Mouse (Mus musculus): ENCODE measurements around the gene Tcf12.

Tcf12 gene

GRCm38 (mm10) chr9:71915871-71916661 is 195.6 kb downstream of the Tcf12 start:
- in situ Hi-C loops (cut with MboI, MseI), result no loop called here

- in situ Hi-C loops (cut with MboI, MseI), result no loop called here
Measured at GRCm38 (mm10) chr9:71906522-71906921, 205.1 kb downstream of the Tcf12 start.

GRCm38 (mm10) chr9:71898852-71899251 is 212.8 kb downstream of the Tcf12 start:
- in situ Hi-C loops (cut with MboI, MseI), result no loop called here

- in situ Hi-C loops (cut with MboI, MseI), result no loop called here
Measured at GRCm38 (mm10) chr9:71897399-71897798, 214.3 kb downstream of the Tcf12 start.

- in situ Hi-C loops (cut with MboI, MseI), result no loop called here
Measured at GRCm38 (mm10) chr9:71895931-71896724, 215.5 kb downstream of the Tcf12 start.

GRCm38 (mm10) chr9:71895291-71895690 is 216.4 kb downstream of the Tcf12 start:
- in situ Hi-C loops (cut with MboI, MseI), result no loop called here

GRCm38 (mm10) chr9:71894943-71895286 is 216.8 kb downstream of the Tcf12 start:
- in situ Hi-C loops (cut with MboI, MseI), result no loop called here

- in situ Hi-C loops (cut with MboI, MseI), result no loop called here
Measured at GRCm38 (mm10) chr9:71894246-71894942, 217.3 kb downstream of the Tcf12 start.

GRCm38 (mm10) chr9:71888450-71888849 is 223.2 kb downstream of the Tcf12 start:
- in situ Hi-C loops (cut with MboI, MseI), result no loop called here

GRCm38 (mm10) chr9:71880629-71881028 is 231.0 kb downstream of the Tcf12 start:
- in situ Hi-C loops (cut with MboI, MseI), result no loop called here

- in situ Hi-C loops (cut with MboI, MseI), result no loop called here
Measured at GRCm38 (mm10) chr9:71879972-71880371, 231.7 kb downstream of the Tcf12 start.

- in situ Hi-C loops (cut with MboI, MseI), result no loop called here
Measured at GRCm38 (mm10) chr9:71879415-71879814, 232.3 kb downstream of the Tcf12 start.

- in situ Hi-C loops (cut with MboI, MseI), result no loop called here
Measured at GRCm38 (mm10) chr9:71877867-71878266, 233.8 kb downstream of the Tcf12 start.

- in situ Hi-C loops (cut with MboI, MseI), result no loop called here
Measured at GRCm38 (mm10) chr9:71874761-71875160, 236.9 kb downstream of the Tcf12 start.

GRCm38 (mm10) chr9:71874035-71874572 is 237.6 kb downstream of the Tcf12 start:
- in situ Hi-C loops (cut with MboI, MseI), result no loop called here

GRCm38 (mm10) chr9:71863338-71863737 is 248.3 kb downstream of the Tcf12 start:
- in situ Hi-C loops (cut with MboI, MseI), result no loop called here

- in situ Hi-C loops (cut with MboI, MseI), result no loop called here
Measured at GRCm38 (mm10) chr9:71861629-71862028, 250.0 kb downstream of the Tcf12 start.

- in situ Hi-C loops (cut with MboI, MseI), result no loop called here
Measured at GRCm38 (mm10) chr9:71857926-71858325, 253.7 kb downstream of the Tcf12 start.

GRCm38 (mm10) chr9:71853904-71854303 is 257.8 kb downstream of the Tcf12 start:
- in situ Hi-C loops (cut with MboI, MseI), result no loop called here

- in situ Hi-C loops (cut with MboI, MseI), result no loop called here
Measured at GRCm38 (mm10) chr9:71850283-71850682, 261.4 kb downstream of the Tcf12 start.

- in situ Hi-C loops (cut with MboI, MseI), result no loop called here
Measured at GRCm38 (mm10) chr9:71848392-71848791, 263.3 kb downstream of the Tcf12 start.

GRCm38 (mm10) chr9:71847921-71848320 is 263.8 kb downstream of the Tcf12 start:
- in situ Hi-C loops (cut with MboI, MseI), result no loop called here
